Mouse (Mus musculus): ENCODE data around the gene Pld2. TPM values are rescaled to one million over a fixed set of nuclear protein-coding genes. Genes with fewer than 3 reads are reported as not detected.

Gene Pld2
- polyA plus RNA-seq, 1 experiment from 2014 or later = 5.9 TPM

DNA sequence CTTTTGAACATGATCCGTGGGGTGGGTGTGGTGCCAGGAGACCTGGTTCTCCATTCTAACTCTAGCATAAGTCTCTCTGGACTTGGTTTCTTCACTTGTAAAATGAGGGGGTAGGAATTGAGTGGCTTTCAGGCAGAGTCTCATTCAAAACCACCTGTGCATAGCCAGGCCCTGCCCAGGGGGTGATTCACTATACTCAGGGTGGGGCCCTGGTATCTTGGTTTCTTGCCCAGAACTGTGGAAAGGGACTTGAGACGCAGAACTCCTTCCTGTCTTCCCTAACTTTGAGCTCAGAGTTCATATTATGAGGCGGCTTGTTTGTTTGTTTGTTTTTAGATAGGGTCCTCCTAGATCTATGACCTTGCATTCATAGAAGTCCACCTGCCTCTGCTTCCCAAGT, 37.3 kb downstream of the Pld2 start:
- WGBS = 70% methylated on average over 3 of the region's 3 CpGs
- DNase-seq (no peak), ATAC-seq (ENCODE audit: insufficient read depth) (no peak)
- TF ChIP-seq CTCF (IDR thresholded peaks at IDR 0.05; ENCODE audit: low read depth) = no peak
- H3K27me3 ChIP-seq (ENCODE audit: insufficient read depth, low read length) = no peaks in the 10 kb centered on the region
- no peak overlapping the region for H3K27ac ChIP-seq (ENCODE audit: low read depth)
- H3K4me3 ChIP-seq (ENCODE audit: low read depth, low read length) = no peak overlapping the region
- H3K4me1 ChIP-seq (ENCODE audit: insufficient read depth) = peaks cover 8% of the 10 kb centered on the region; the same call in 1 of the 2 replicates
- no peak overlapping the region for H3K9ac ChIP-seq
- no peak overlapping the region for H3K4me2 ChIP-seq
- H3K9me3 ChIP-seq (ENCODE audit: low read depth, low read length) = no peaks in the 10 kb centered on the region
- 0 out of 2 replicates have a peak, but pooled peaks cover 4% of the 10 kb centered on the region for H3K36me3 ChIP-seq (ENCODE audit: insufficient read depth)

DNA sequence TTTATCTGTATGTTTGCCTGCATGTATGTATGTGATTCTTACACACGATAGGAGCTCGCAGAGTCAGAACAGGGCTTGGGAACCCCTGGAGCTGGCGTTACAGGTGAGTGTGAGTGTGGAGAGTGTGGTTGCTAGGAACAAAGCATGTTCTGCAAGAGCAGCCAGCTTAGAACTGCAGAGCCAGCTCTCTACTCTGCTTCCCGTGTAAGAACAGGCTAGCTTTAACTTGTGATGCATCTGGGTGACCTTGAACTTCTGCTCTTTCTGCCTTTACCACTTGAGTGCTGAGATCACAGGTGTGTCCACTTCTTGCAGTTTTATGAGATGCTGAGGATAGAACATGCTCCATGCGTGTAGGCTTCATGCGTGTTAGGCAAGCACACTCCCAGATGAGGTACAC, 39.1 kb downstream of the Pld2 start:
- Histone ChIP-seq H3K4me3 (ENCODE audit: low read depth, low read length) (no peak overlapping the region), H3K27ac (ENCODE audit: low read depth) (no peak overlapping the region), H3K36me3 (ENCODE audit: insufficient read depth) (0 out of 2 replicates have a peak, but pooled peaks cover 4% of the 10 kb centered on the region), H3K27me3 (ENCODE audit: insufficient read depth, low read length) (no peaks in the 10 kb centered on the region), H3K4me2 (no peak overlapping the region), H3K9me3 (ENCODE audit: low read depth, low read length) (no peaks in the 10 kb centered on the region), H3K9ac (no peak overlapping the region), H3K4me1 (ENCODE audit: insufficient read depth) (peaks cover 12% of the 10 kb centered on the region; the same call in 1 of the 2 replicates)
- no peak for DNase-seq
- 83% methylated on average over 6 of the region's 6 CpGs for WGBS
- ATAC-seq (ENCODE audit: insufficient read depth) = no peak
- no peak for TF ChIP-seq CTCF (IDR thresholded peaks at IDR 0.05; ENCODE audit: low read depth)

DNA sequence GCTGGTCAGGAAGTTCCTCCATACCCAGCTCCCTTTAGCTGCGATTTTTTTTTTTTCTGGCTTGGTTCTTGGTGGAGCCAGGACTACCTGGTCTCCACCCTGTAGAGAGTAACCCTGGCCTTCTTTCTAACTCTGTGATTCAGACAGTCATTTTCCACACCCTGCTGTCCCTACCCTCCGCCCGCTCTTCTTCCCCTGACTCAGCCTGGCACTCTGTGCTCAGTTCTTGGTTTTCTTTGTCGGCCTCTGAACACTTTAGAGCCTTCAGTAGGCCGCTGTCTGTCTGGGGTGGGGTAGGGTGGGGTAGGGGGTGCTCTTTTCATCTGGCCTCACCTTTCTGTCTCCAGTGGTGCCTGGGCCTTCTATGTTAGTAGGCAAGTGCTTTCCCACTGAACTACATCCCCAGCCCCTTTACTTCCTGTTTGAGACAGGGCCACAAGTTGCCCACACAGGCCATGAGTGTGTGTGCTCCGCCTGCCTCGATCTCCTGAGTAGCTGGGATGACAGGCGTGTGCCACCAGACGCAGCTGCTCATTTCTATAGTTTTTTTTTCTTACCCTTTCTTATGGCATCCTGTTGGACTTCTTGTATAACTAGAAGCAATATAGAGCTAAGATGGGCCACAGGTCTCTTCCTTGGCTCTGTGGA, 40.0 kb downstream of the Pld2 start:
- H3K9me3 ChIP-seq (ENCODE audit: low read depth, low read length) = no peaks in the 10 kb centered on the region
- no peak for TF ChIP-seq CTCF (IDR thresholded peaks at IDR 0.05; ENCODE audit: low read depth)
- H3K4me3 ChIP-seq (ENCODE audit: low read depth, low read length) = no peak overlapping the region
- 73% methylated on average over 9 of the region's 9 CpGs for WGBS
- H3K27me3 ChIP-seq (ENCODE audit: insufficient read depth, low read length) = no peaks in the 10 kb centered on the region
- H3K4me2 ChIP-seq = no peak overlapping the region
- H3K36me3 ChIP-seq (ENCODE audit: insufficient read depth) = 0 out of 2 replicates have a peak, but pooled peaks cover 4% of the 10 kb centered on the region
- peaks cover 12% of the 10 kb centered on the region; the same call in 1 of the 2 replicates for H3K4me1 ChIP-seq (ENCODE audit: insufficient read depth)
- DNase-seq (no peak), ATAC-seq (ENCODE audit: insufficient read depth) (no peak)
- no peak overlapping the region; the same call in 1 of the 2 replicates for H3K27ac ChIP-seq (ENCODE audit: low read depth)
- H3K9ac ChIP-seq = no peak overlapping the region

GRCm38 (mm10) chr11:70580358-70580720, 40.5 kb downstream of the Pld2 start:
- Histone ChIP-seq H3K9ac (no peak overlapping the region), H3K36me3 (ENCODE audit: insufficient read depth) (0 out of 2 replicates have a peak, but pooled peaks cover 2% of the 10 kb centered on the region), H3K4me1 (ENCODE audit: insufficient read depth) (peaks cover 12% of the 10 kb centered on the region; the same call in 1 of the 2 replicates), H3K4me3 (ENCODE audit: low read depth, low read length) (no peak overlapping the region), H3K9me3 (ENCODE audit: low read depth, low read length) (no peaks in the 10 kb centered on the region), H3K27me3 (ENCODE audit: insufficient read depth, low read length) (no peaks in the 10 kb centered on the region), H3K4me2 (no peak overlapping the region), H3K27ac (ENCODE audit: low read depth) (no peak overlapping the region; the same call in 1 of the 2 replicates)
- TF ChIP-seq CTCF (IDR thresholded peaks at IDR 0.05; ENCODE audit: low read depth) = no peak
- ATAC-seq (ENCODE audit: insufficient read depth) (no peak), DNase-seq (no peak)
- 51% methylated on average over 5 of the region's 5 CpGs for WGBS

DNA sequence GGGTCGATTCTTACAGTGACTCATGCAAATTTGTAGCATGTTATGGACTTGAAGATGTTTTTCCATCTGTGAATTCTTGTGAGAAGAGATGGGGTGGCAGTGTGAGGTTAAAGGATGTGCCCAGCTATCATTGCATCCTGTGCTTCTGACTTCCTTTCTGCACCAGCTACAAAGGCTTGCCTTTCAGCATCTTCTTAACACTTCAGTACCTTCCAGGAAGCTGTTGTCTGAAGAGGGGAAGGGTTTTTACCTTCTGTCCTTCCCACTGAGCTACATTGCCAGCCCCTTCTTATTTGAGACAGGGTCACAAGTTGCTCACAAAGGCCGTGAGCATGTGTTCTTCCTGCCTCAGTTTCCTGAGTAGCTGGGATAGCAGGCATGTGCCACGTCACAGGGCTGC, 41.1 kb downstream of the Pld2 start:
- no peaks in the 10 kb centered on the region for H3K36me3 ChIP-seq (ENCODE audit: insufficient read depth)
- WGBS = 71% methylated on average over 3 of the region's 3 CpGs
- H3K27me3 ChIP-seq (ENCODE audit: insufficient read depth, low read length) = no peaks in the 10 kb centered on the region
- no peak overlapping the region for H3K27ac ChIP-seq (ENCODE audit: low read depth)
- H3K9me3 ChIP-seq (ENCODE audit: low read depth, low read length) = no peaks in the 10 kb centered on the region
- no peak overlapping the region for H3K4me3 ChIP-seq (ENCODE audit: low read depth, low read length)
- DNase-seq = no peak
- peaks cover 12% of the 10 kb centered on the region; the same call in 1 of the 2 replicates for H3K4me1 ChIP-seq (ENCODE audit: insufficient read depth)
- no peak for ATAC-seq (ENCODE audit: insufficient read depth)
- no peak overlapping the region for H3K4me2 ChIP-seq
- TF ChIP-seq CTCF (IDR thresholded peaks at IDR 0.05; ENCODE audit: low read depth) = no peak
- no peak overlapping the region for H3K9ac ChIP-seq

GRCm38 (mm10) chr11:70582196-70582595, 42.3 kb downstream of the Pld2 start:
- H3K36me3 ChIP-seq (ENCODE audit: insufficient read depth) = no peaks in the 10 kb centered on the region
- H3K4me3 ChIP-seq (ENCODE audit: low read depth, low read length) = no peak overlapping the region
- no peak for TF ChIP-seq CTCF (IDR thresholded peaks at IDR 0.05; ENCODE audit: low read depth)
- no peak overlapping the region for H3K9ac ChIP-seq
- no peaks in the 10 kb centered on the region for H3K9me3 ChIP-seq (ENCODE audit: low read depth, low read length)
- H3K27ac ChIP-seq (ENCODE audit: low read depth) = no peak overlapping the region
- WGBS = 51% methylated on average over 3 of the region's 3 CpGs
- DNase-seq (no peak), ATAC-seq (ENCODE audit: insufficient read depth) (no peak)
- H3K27me3 ChIP-seq (ENCODE audit: insufficient read depth, low read length) = no peaks in the 10 kb centered on the region
- peaks cover 12% of the 10 kb centered on the region; the same call in 1 of the 2 replicates for H3K4me1 ChIP-seq (ENCODE audit: insufficient read depth)
- no peak overlapping the region for H3K4me2 ChIP-seq

DNA sequence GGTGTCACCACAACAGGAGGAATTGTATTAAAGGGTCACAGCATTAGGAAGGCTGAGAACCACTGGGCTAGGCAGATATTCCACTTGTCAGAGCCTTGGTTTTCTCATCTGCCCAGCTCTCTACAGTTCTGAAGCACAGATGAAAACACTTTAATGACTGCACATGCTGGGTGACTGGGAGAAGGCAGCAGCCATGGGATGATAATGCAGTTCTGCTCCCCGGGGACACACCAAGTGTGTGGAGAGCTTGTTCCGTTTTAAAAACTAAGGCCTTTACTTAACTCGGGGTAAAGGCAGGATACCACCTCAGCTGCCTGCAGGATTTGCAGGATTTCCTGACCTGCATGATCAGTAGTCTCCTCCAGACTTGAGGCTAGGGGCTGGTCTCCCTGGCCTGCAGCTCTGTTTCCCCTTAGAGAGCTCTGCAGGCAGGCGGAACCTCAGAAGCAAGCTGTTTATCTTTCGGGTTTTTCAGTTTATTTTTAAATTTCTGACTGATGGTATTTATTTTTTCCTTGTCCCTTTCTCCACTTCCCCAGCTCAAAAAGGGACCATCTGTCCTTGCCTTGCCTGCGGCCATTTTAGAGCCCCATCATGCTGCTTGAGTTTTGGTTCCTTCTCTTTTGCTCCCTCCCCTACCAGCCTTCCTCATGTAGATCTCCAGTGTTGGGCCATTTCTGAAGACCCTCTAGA, 43.3 kb downstream of the Pld2 start:
- no peaks in the 10 kb centered on the region for H3K9me3 ChIP-seq (ENCODE audit: low read depth, low read length)
- 0 out of 2 replicates have a peak overlapping the region, but pooled peaks have one; percentile 6 for H3K9ac ChIP-seq
- no peak overlapping the region for H3K4me2 ChIP-seq
- DNase-seq = peak; percentile 36
- ATAC-seq (ENCODE audit: insufficient read depth) = peak; percentile 26; the same call in 1 of the 2 replicates
- peak overlapping the region; percentile 51 for H3K27ac ChIP-seq (ENCODE audit: low read depth)
- 44% methylated on average over 6 of the region's 6 CpGs for WGBS
- H3K4me3 ChIP-seq (ENCODE audit: low read depth, low read length) = no peak overlapping the region
- peaks cover 10% of the 10 kb centered on the region; the same call in 1 of the 2 replicates for H3K4me1 ChIP-seq (ENCODE audit: insufficient read depth)
- H3K27me3 ChIP-seq (ENCODE audit: insufficient read depth, low read length) = no peaks in the 10 kb centered on the region
- H3K36me3 ChIP-seq (ENCODE audit: insufficient read depth) = no peaks in the 10 kb centered on the region
- no peak for TF ChIP-seq CTCF (IDR thresholded peaks at IDR 0.05; ENCODE audit: low read depth)

Data from lung, embryonic 14.5 days (tissue).